Mouse (Mus musculus): ENCODE data around the gene Tmem131. TPM values are rescaled to one million over a fixed set of nuclear protein-coding genes. Genes with fewer than 3 reads are reported as not detected.

The Tmem131 gene
- polyA plus RNA-seq, 2 experiments: 10.6 to 14.9 TPM

DNA sequence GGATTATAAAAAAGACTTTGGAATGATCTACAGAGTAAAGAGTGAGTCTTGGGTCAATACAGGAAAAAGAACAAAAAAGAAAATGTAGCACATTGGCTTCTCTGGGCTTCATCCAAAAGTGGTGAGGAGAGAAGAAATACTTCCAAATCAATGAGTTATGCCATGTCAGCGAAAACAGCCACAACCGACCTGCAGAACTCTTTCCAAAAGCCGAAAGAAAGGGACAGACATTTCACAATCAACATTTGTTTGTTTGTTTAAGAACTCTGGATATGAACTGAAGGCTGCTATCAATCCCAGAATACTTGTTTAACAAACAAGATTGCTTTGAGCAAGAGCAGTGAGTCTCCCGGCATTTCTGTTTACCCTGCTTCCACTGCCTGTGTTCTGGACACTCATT, 33.3 kb upstream of the Tmem131 start:
- Histone ChIP-seq H3K4me2 (ENCODE audit: low read depth) (no peak overlapping the region), H3K9me3 (ENCODE audit: control insufficient read depth, low read length) (no peaks in the 10 kb centered on the region), H3K27me3 (ENCODE audit: control insufficient read depth, insufficient read depth, low read length) (no peaks in the 10 kb centered on the region), H3K4me3 (ENCODE audit: insufficient read depth in 1 of 2, low read depth in 2 of 2, low read length in 2 of 2) (no peak overlapping the region), H3K27ac (no peak overlapping the region), H3K4me1 (replicated peaks; ENCODE audit: control insufficient read depth in 2 of 2, insufficient read depth in 2 of 2, low read length in 1 of 2) (no peaks in the 10 kb centered on the region), H3K9ac (replicated peaks) (no peak overlapping the region), H3K36me3 (replicated peaks; ENCODE audit: control insufficient read depth, insufficient read depth, low read depth) (no peaks in the 10 kb centered on the region)
- 61% methylated on average over 4 of the region's 4 CpGs for WGBS (ENCODE audit: insufficient replicate concordance)
- TF ChIP-seq CTCF (IDR thresholded peaks at IDR 0.05; ENCODE audit: low read depth) (no peak), EP300 (IDR thresholded peaks at IDR 0.05; ENCODE audit: low read depth) (no peak)
- ATAC-seq (ENCODE audit: insufficient read depth): no peak
- no peak for DNase-seq (ENCODE audit: low read depth in 3 of 3, low spot score in 3 of 3)

DNA sequence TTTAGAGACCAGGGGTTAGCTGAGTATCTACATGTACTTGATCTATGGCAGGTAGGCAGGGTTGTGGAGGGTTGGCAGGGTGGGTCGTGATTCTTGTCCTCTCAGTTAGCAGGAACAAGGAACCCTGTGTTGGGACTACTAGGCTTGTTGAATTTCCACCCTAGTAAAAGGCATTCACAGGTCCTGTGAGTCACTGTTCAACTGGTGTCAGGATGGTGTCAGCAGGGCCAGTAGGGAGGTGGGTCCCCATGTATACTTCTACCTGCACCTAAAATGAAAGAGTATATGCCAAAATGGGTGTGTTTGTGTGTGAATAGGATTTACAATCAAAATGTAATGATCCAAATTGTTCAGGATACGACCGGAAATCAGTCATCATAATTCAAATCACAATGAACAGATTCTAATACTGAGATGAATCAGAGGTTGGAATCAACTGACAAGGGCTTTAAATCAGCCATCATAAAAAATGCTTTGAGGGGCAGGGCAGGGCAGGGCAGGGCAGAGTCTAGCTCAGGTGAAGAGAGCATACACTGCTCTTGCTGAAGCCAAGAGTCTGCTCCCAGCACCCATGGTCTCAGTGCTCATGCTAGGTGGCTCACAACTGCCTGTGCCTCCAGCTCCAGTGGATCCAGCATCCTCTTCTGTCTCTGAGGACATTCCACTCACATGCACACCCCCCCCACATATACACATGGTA, 27.6 kb upstream of the Tmem131 start:
- Histone ChIP-seq H3K9ac (replicated peaks) (no peak overlapping the region), H3K9me3 (ENCODE audit: control insufficient read depth, low read length) (no peaks in the 10 kb centered on the region), H3K4me3 (ENCODE audit: insufficient read depth in 1 of 2, low read depth in 2 of 2, low read length in 2 of 2) (no peak overlapping the region), H3K27ac (no peak overlapping the region), H3K4me1 (replicated peaks; ENCODE audit: control insufficient read depth in 2 of 2, insufficient read depth in 2 of 2, low read length in 1 of 2) (no peaks in the 10 kb centered on the region), H3K4me2 (ENCODE audit: low read depth) (no peak overlapping the region), H3K27me3 (ENCODE audit: control insufficient read depth, insufficient read depth, low read length) (no peaks in the 10 kb centered on the region), H3K36me3 (replicated peaks; ENCODE audit: control insufficient read depth, insufficient read depth, low read depth) (no peaks in the 10 kb centered on the region)
- no peak for ATAC-seq (ENCODE audit: insufficient read depth)
- TF ChIP-seq CTCF (IDR thresholded peaks at IDR 0.05; ENCODE audit: low read depth) (no peak), EP300 (IDR thresholded peaks at IDR 0.05; ENCODE audit: low read depth) (no peak)
- WGBS (ENCODE audit: insufficient replicate concordance): 62% methylated on average over 3 of the region's 3 CpGs
- DNase-seq (ENCODE audit: low read depth in 3 of 3, low spot score in 3 of 3): no peak

DNA sequence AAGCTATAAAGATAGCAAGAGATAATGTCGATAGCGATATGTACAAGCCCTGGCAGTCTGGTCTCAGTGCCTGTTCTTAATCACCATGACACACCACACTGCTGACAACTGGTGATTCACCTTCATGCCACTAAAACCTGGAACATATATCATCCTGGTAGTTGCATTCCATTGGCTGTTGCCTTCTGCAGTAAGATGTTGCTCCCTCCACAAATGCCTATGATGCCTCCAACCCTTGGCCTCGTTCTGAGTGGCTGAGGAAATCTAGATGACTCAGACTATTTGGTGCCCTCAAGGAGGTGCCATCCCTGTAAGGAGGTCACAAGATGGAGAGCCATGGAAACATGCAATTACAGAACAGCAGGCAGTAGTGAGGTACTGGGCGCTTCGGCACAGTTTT, 22.4 kb upstream of the Tmem131 start:
- H3K9me3 ChIP-seq (ENCODE audit: control insufficient read depth, low read length): no peaks in the 10 kb centered on the region
- 78% methylated on average over 5 of the region's 5 CpGs for WGBS (ENCODE audit: insufficient replicate concordance)
- DNase-seq (ENCODE audit: low read depth in 3 of 3, low spot score in 3 of 3) (no peak), ATAC-seq (ENCODE audit: insufficient read depth) (no peak)
- H3K27ac ChIP-seq: no peak overlapping the region
- no peak overlapping the region for H3K4me3 ChIP-seq (ENCODE audit: insufficient read depth in 1 of 2, low read depth in 2 of 2, low read length in 2 of 2)
- no peak for TF ChIP-seq EP300 (IDR thresholded peaks at IDR 0.05; ENCODE audit: low read depth)
- TF ChIP-seq CTCF (IDR thresholded peaks at IDR 0.05; ENCODE audit: low read depth): no peak
- H3K36me3 ChIP-seq (replicated peaks; ENCODE audit: control insufficient read depth, insufficient read depth, low read depth): no peaks in the 10 kb centered on the region
- H3K4me1 ChIP-seq (replicated peaks; ENCODE audit: control insufficient read depth in 2 of 2, insufficient read depth in 2 of 2, low read length in 1 of 2): no peaks in the 10 kb centered on the region
- no peak overlapping the region for H3K9ac ChIP-seq (replicated peaks)
- H3K27me3 ChIP-seq (ENCODE audit: control insufficient read depth, insufficient read depth, low read length): no peaks in the 10 kb centered on the region
- H3K4me2 ChIP-seq (ENCODE audit: low read depth): no peak overlapping the region

DNA sequence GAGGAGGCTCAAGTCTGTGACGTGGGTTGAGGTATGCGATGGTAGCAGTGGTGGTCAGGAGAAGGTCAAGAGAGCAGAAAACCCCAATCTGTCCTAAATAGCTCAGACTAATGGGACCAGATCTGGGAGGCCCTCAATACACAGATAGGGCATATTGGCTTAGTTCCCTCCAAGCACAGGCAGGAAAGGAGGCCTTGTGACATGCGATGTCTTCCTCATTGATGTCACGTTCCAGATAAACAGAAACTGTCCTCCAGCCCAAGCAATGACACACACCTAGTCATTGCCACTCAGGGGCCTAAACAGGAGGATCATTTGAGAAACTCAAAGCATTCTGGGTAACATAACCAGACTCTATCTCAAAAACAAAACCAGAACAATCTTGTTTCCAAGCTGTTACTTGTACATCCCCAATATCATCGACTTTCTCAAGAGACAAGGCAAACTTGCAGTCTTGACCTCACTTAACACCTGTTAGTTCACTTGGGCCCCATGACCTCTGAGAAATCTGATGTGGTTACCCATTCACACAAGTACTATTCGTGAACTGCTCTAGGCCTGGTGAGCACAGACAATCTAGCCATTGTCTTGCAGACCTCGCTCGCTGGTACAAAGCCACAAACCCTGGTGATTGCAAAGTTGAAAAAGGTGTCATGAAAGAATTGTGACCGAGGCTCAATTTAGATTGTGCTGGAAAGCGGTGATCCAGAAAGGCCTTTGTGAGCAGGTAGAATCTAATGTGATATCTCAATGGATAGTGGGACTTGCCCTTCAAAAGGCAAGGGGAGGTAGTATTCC, 19.1 kb upstream of the Tmem131 start:
- WGBS (ENCODE audit: insufficient replicate concordance): 62% methylated on average over 10 of the region's 10 CpGs
- no peak for DNase-seq (ENCODE audit: low read depth in 3 of 3, low spot score in 3 of 3)

DNA sequence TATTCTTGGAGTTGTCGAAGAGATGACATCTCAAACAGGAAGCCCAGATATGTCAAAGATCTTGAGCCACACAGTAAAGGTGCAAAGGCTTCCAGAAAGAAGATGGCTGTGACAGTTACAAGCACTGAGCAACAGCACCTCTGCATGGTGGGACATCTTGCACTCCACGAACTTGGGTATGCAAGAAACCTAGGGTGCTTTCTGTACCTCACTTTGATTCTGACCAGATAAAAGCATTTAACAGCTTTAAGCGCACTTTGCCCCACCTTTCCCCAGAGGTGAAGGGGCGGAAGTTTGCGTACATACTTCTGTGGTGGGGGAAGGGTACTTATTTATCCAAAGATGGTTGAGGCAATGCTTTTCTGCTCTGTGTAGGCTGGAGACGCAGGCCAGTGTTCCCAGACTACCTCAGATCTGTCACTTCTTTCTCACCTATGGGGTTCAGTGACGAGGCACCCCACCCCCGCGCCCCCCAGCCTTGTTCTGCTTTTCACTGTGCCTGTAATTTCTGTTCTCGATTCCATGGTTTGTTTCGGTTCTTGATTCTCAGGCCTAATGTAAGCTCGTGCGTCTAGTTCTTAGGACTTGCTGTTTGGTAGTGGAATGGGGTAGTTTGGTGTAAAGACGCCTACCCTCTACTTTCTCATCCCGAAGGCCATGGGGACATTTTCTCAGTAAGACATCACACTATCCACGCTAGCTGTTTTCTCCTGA, 17.2 kb upstream of the Tmem131 start:
- Histone ChIP-seq H3K4me2 (ENCODE audit: low read depth) (no peak overlapping the region), H3K27ac (no peak overlapping the region), H3K27me3 (ENCODE audit: control insufficient read depth, insufficient read depth, low read length) (no peaks in the 10 kb centered on the region), H3K4me1 (replicated peaks; ENCODE audit: control insufficient read depth in 2 of 2, insufficient read depth in 2 of 2, low read length in 1 of 2) (peaks cover 0 to 3% of the 10 kb centered on the region in 2 experiments; a peak in 2 of 4 replicates), H3K9me3 (ENCODE audit: control insufficient read depth, low read length) (no peaks in the 10 kb centered on the region), H3K9ac (replicated peaks) (no peak overlapping the region), H3K4me3 (ENCODE audit: insufficient read depth in 1 of 2, low read depth in 2 of 2, low read length in 2 of 2) (no peak overlapping the region), H3K36me3 (replicated peaks; ENCODE audit: control insufficient read depth, insufficient read depth, low read depth) (no peaks in the 10 kb centered on the region)
- ATAC-seq (ENCODE audit: insufficient read depth): no peak
- DNase-seq (ENCODE audit: low read depth in 3 of 3, low spot score in 3 of 3): no peak
- no peak for TF ChIP-seq CTCF (IDR thresholded peaks at IDR 0.05; ENCODE audit: low read depth)
- no peak for TF ChIP-seq EP300 (IDR thresholded peaks at IDR 0.05; ENCODE audit: low read depth)
- WGBS (ENCODE audit: insufficient replicate concordance): 67% methylated on average over 16 of the region's 16 CpGs

More for the DNA sequence above, 19.1 kb upstream of the Tmem131 start:
- TF ChIP-seq CTCF (IDR thresholded peaks at IDR 0.05; ENCODE audit: low read depth): no peak
- TF ChIP-seq EP300 (IDR thresholded peaks at IDR 0.05; ENCODE audit: low read depth): no peak
- Histone ChIP-seq H3K4me3 (ENCODE audit: insufficient read depth in 1 of 2, low read depth in 2 of 2, low read length in 2 of 2) (no peak overlapping the region), H3K9me3 (ENCODE audit: control insufficient read depth, low read length) (no peaks in the 10 kb centered on the region), H3K36me3 (replicated peaks; ENCODE audit: control insufficient read depth, insufficient read depth, low read depth) (no peaks in the 10 kb centered on the region), H3K4me2 (ENCODE audit: low read depth) (no peak overlapping the region), H3K27me3 (ENCODE audit: control insufficient read depth, insufficient read depth, low read length) (no peaks in the 10 kb centered on the region), H3K27ac (no peak overlapping the region), H3K9ac (replicated peaks) (no peak overlapping the region), H3K4me1 (replicated peaks; ENCODE audit: control insufficient read depth in 2 of 2, insufficient read depth in 2 of 2, low read length in 1 of 2) (peaks cover 0 to 3% of the 10 kb centered on the region in 2 experiments; a peak in 2 of 4 replicates)
- no peak for ATAC-seq (ENCODE audit: insufficient read depth)
